Mouse (Mus musculus) neural tube, embryonic 12.5 days (tissue): Measurements from ENCODE around the gene Setd2. TPM values are rescaled to one million over a fixed set of nuclear protein-coding genes. Genes with fewer than 3 reads are reported as not detected.

ENCODE experiments used
- ATAC-seq: fragments of 200-750 bp; cut with Nextera tagmentation; 2 replicates; pipeline ENCODE4 v1.8.0; 2017; ENCODE audit warnings: low read depth, mild to moderate bottlenecking, moderate TSS enrichment, moderate library complexity; ENCODE audit not compliant: low FRiP score
- H3K27ac ChIP-seq: fragments of 300-500 bp; sonication (generic); 2 replicates; pipeline ENCODE4 v1.5.1; 2016
- H3K27me3 ChIP-seq: fragments of 300-500 bp; sonication (generic); replicated peaks from 2 replicates; pipeline ENCODE4 v1.6.1; 2016; ENCODE audit warnings: mild to moderate bottlenecking
- H3K36me3 ChIP-seq: fragments of 300-500 bp; sonication (generic); 2 replicates; pipeline ENCODE4 v1.6.1; 2016; ENCODE audit warnings: mild to moderate bottlenecking
- H3K4me1 ChIP-seq: fragments of 300-500 bp; sonication (generic); 2 replicates; pipeline ENCODE4 v1.6.1; 2016
- H3K4me2 ChIP-seq: fragments of 300-500 bp; sonication (generic); replicated peaks from 2 replicates; pipeline ENCODE4 v1.6.1; 2016; ENCODE audit warnings: mild to moderate bottlenecking
- H3K4me3 ChIP-seq: fragments of 300-500 bp; sonication (generic); 2 replicates; pipeline ENCODE4 v1.5.1; 2016
- H3K9ac ChIP-seq: fragments of 300-500 bp; sonication (generic); 2 replicates; pipeline ENCODE4 v1.6.1; 2016; ENCODE audit warnings: mild to moderate bottlenecking
- H3K9me3 ChIP-seq: fragments of 300-500 bp; sonication (generic); 2 replicates; pipeline ENCODE4 v1.6.1; 2016; ENCODE audit warnings: mild to moderate bottlenecking
- WGBS: fragments of 180-500 bp; shearing (Covaris S2); methylation state at CpG from one replicate; pipeline ENCODE4 v1.1.7; 2016; 5-methylcytosine and 5-hydroxymethylcytosine counted together
- polyA plus RNA-seq: library from polyadenylated mRNA; unstranded; fragments of >200 nt; fragmentation: Nextera tagmentation; extraction: Ambion mirVana; gene quantifications from 2 replicates; pipeline ENCODE4 v1.2.1, GENCODE M21; 2016

Gene Setd2
- polyA plus RNA-seq, 1 experiment from 2014 or later = 37.4 TPM

GRCm38 (mm10) chr9:110625350-110625908, 93.0 kb downstream of the Setd2 start:
- H3K9ac ChIP-seq = peak overlapping the region; percentile 72
- peaks cover 15% of the 10 kb centered on the region for H3K36me3 ChIP-seq
- peak overlapping the region; percentile 62; the same call in 1 of the 2 replicates for H3K27ac ChIP-seq
- no peaks in the 10 kb centered on the region for H3K9me3 ChIP-seq
- WGBS = 71% methylated on average over 11 of the region's 11 CpGs
- H3K4me2 ChIP-seq = peak overlapping the region; percentile 97
- peaks cover 26% of the 10 kb centered on the region for H3K4me1 ChIP-seq
- no peaks in the 10 kb centered on the region for H3K27me3 ChIP-seq
- peak; percentile 4; the same call in 1 of the 2 replicates for ATAC-seq
- peak overlapping the region; percentile 52 for H3K4me3 ChIP-seq

GRCm38 (mm10) chr9:110630171-110630570, 97.8 kb downstream of the Setd2 start:
- peaks cover 10% of the 10 kb centered on the region; the same call in 1 of the 2 replicates for H3K4me1 ChIP-seq
- no peak overlapping the region for H3K27ac ChIP-seq
- H3K9ac ChIP-seq = no peak overlapping the region
- ATAC-seq = no peak
- no peaks in the 10 kb centered on the region; the same call in 1 of the 2 replicates for H3K36me3 ChIP-seq
- no peaks in the 10 kb centered on the region for H3K9me3 ChIP-seq
- no peak overlapping the region for H3K4me3 ChIP-seq
- WGBS = 93% methylated on average over 15 of the region's 15 CpGs
- H3K4me2 ChIP-seq = no peak overlapping the region
- H3K27me3 ChIP-seq = peaks cover 22% of the 10 kb centered on the region

GRCm38 (mm10) chr9:110631191-110631590, 98.8 kb downstream of the Setd2 start:
- H3K9ac ChIP-seq = 0 out of 2 replicates have a peak overlapping the region, but pooled peaks have one; percentile 22
- no peaks in the 10 kb centered on the region for H3K9me3 ChIP-seq
- H3K4me2 ChIP-seq = peak overlapping the region; percentile 59
- H3K36me3 ChIP-seq = no peaks in the 10 kb centered on the region; the same call in 1 of the 2 replicates
- peak; percentile 64; the same call in 1 of the 2 replicates for ATAC-seq
- H3K4me3 ChIP-seq = peak overlapping the region; percentile 18
- 11% methylated on average over 10 of the region's 10 CpGs for WGBS
- 0 out of 2 replicates have a peak, but pooled peaks cover 6% of the 10 kb centered on the region for H3K4me1 ChIP-seq
- no peak overlapping the region for H3K27ac ChIP-seq
- H3K27me3 ChIP-seq = peaks cover 28% of the 10 kb centered on the region

- H3K4me3 ChIP-seq = peak overlapping the region; percentile 18
- H3K4me2 ChIP-seq = peak overlapping the region; percentile 59
- peaks cover 28% of the 10 kb centered on the region for H3K27me3 ChIP-seq
- 0 out of 2 replicates have a peak overlapping the region, but pooled peaks have one; percentile 22 for H3K9ac ChIP-seq
- ATAC-seq = 0 out of 2 replicates have a peak, but pooled peaks have one; percentile 45
- WGBS = 10% methylated on average over 30 of the region's 30 CpGs
- H3K27ac ChIP-seq = no peak overlapping the region
- no peaks in the 10 kb centered on the region; the same call in 1 of the 2 replicates for H3K36me3 ChIP-seq
- H3K4me1 ChIP-seq = 0 out of 2 replicates have a peak, but pooled peaks cover 6% of the 10 kb centered on the region
- no peaks in the 10 kb centered on the region for H3K9me3 ChIP-seq
Observed at GRCm38 (mm10) chr9:110631651-110632275, 99.4 kb downstream of the Setd2 start.

- WGBS = 82% methylated on average over 15 of the region's 15 CpGs
- H3K36me3 ChIP-seq = no peaks in the 10 kb centered on the region; the same call in 1 of the 2 replicates
Observed at GRCm38 (mm10) chr9:110632671-110633070, 100.3 kb downstream of the Setd2 start.

DNA sequence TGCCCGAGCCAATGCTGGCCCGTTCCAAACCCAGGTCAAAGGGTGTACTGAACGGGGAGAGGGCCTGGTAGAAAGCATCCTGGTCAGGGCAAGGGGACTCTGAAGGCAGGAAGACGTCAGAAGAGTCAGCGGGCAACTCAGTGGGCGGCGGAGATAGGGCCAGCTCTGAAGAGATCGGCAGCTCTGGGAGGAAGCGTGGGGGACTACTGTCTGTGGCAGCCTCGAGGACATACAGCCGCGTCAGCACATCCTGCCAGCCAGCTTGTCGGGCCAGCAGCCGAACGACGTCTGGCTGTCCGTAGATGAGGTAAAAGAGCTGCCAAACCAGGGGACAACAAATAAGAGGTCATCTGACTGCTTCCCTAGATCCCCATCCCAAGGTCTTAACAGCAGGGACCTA, 101.5 kb downstream of the Setd2 start:
- peaks cover 28% of the 10 kb centered on the region for H3K27me3 ChIP-seq
- no peaks in the 10 kb centered on the region for H3K9me3 ChIP-seq
- no peak overlapping the region for H3K4me3 ChIP-seq
- 88% methylated on average over 17 of the region's 17 CpGs for WGBS
- no peak overlapping the region for H3K9ac ChIP-seq
- no peak for ATAC-seq
- no peak overlapping the region for H3K4me2 ChIP-seq
- H3K4me1 ChIP-seq = 0 out of 2 replicates have a peak, but pooled peaks cover 6% of the 10 kb centered on the region
- no peak overlapping the region for H3K27ac ChIP-seq
- H3K36me3 ChIP-seq = no peaks in the 10 kb centered on the region

More at GRCm38 (mm10) chr9:110632671-110633070, 100.3 kb downstream of the Setd2 start:
- H3K4me1 ChIP-seq = 0 out of 2 replicates have a peak, but pooled peaks cover 6% of the 10 kb centered on the region
- H3K4me3 ChIP-seq = no peak overlapping the region
- no peaks in the 10 kb centered on the region for H3K9me3 ChIP-seq
- H3K9ac ChIP-seq = 0 out of 2 replicates have a peak overlapping the region, but pooled peaks have one; percentile 17
- peaks cover 28% of the 10 kb centered on the region for H3K27me3 ChIP-seq
- ATAC-seq = no peak
- H3K4me2 ChIP-seq = no peak overlapping the region
- no peak overlapping the region for H3K27ac ChIP-seq

DNA sequence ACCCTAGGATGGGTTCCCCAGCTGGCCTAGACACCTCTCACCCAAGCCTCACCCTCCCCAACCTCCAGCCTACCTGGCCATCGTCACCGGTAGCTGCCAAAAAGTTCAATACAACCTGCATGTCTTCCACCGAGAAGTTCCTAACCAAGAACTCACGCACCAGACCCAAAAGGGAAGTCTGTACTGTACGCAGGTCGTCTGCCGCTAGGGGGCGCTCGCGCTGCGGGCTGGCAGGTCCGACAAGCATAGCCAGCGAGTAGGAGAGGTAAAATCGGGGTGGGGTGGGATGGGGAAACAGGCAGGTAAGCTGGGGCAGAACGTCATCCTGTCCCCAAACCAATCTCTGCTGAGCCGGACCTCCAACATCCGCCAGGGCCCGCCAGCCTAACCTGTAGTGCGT, 102.8 kb downstream of the Setd2 start:
- Histone ChIP-seq H3K27ac (no peak overlapping the region), H3K9me3 (no peaks in the 10 kb centered on the region), H3K27me3 (peaks cover 28% of the 10 kb centered on the region), H3K4me1 (0 out of 2 replicates have a peak, but pooled peaks cover 6% of the 10 kb centered on the region), H3K4me2 (0 out of 2 replicates have a peak overlapping the region, but pooled peaks have one; percentile 12), H3K4me3 (no peak overlapping the region), H3K36me3 (no peaks in the 10 kb centered on the region), H3K9ac (no peak overlapping the region)
- ATAC-seq = no peak
- 7% methylated on average over 19 of the region's 19 CpGs for WGBS

DNA sequence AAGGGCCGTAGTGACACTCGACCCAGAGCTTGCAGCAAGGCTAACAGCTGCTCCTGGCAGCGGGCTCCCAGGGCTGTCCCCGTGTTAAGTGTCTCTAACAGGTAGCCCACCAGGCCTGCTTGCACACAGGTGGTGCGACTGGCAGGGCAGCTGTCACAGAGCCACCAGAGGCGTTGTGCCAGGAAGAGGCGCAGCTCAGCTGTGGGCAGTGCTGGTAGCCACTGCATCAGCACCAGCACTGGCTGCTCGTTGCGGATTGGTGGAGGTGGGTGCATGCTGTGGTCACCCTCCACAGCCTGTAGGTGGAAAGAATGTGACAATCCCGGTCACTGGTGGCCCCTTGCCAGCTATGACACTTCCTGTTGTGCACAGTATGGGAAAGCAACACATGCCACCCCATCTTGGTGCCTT, 106.2 kb downstream of the Setd2 start:
- Histone ChIP-seq H3K27ac (no peak overlapping the region), H3K9me3 (no peaks in the 10 kb centered on the region), H3K36me3 (no peaks in the 10 kb centered on the region), H3K9ac (no peak overlapping the region), H3K4me2 (no peak overlapping the region), H3K4me3 (no peak overlapping the region), H3K4me1 (no peaks in the 10 kb centered on the region), H3K27me3 (peaks cover 10% of the 10 kb centered on the region)
- 85% methylated on average over 10 of the region's 10 CpGs for WGBS
- no peak for ATAC-seq

GRCm38 (mm10) chr9:110641006-110641405, 108.6 kb downstream of the Setd2 start:
- H3K4me2 ChIP-seq = no peak overlapping the region
- H3K27ac ChIP-seq = no peak overlapping the region
- no peaks in the 10 kb centered on the region for H3K36me3 ChIP-seq
- H3K9me3 ChIP-seq = no peaks in the 10 kb centered on the region
- H3K9ac ChIP-seq = no peak overlapping the region
- H3K4me1 ChIP-seq = no peaks in the 10 kb centered on the region
- H3K4me3 ChIP-seq = no peak overlapping the region
- 93% methylated on average over 5 of the region's 5 CpGs for WGBS
- no peak for ATAC-seq
- peaks cover 2% of the 10 kb centered on the region; the same call in 1 of the 2 replicates for H3K27me3 ChIP-seq

GRCm38 (mm10) chr9:110642812-110643524, 110.6 kb downstream of the Setd2 start:
- H3K4me1 ChIP-seq = no peaks in the 10 kb centered on the region
- H3K4me2 ChIP-seq = no peak overlapping the region
- H3K27me3 ChIP-seq = no peaks in the 10 kb centered on the region
- H3K9ac ChIP-seq = no peak overlapping the region
- no peaks in the 10 kb centered on the region for H3K9me3 ChIP-seq
- 52% methylated on average over 5 of the region's 5 CpGs for WGBS
- no peak overlapping the region for H3K27ac ChIP-seq
- ATAC-seq = no peak
- H3K4me3 ChIP-seq = no peak overlapping the region
- no peaks in the 10 kb centered on the region for H3K36me3 ChIP-seq

DNA sequence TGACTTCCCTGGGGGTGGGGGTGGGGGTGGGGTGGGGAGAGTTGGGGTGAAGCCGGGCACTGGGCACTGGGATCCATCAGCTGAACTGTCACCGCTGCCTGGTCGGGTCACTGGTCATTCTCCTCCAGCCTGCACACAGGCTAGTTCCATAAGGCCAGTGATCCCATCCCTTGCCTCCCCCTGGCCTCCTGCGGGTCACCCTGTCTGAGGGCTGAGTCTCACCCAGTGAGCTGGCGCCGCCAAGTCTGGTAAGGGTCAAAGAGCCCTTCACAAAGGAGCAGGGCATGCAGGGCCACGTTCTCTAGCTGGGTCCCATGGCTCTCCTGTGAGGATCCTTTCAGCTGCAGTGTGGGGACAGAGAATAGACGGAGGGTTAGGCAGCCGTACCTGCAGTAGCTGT, 111.4 kb downstream of the Setd2 start:
- Histone ChIP-seq H3K27ac (no peak overlapping the region), H3K9me3 (no peaks in the 10 kb centered on the region), H3K4me1 (no peaks in the 10 kb centered on the region), H3K4me3 (no peak overlapping the region), H3K36me3 (no peaks in the 10 kb centered on the region), H3K9ac (no peak overlapping the region), H3K4me2 (no peak overlapping the region), H3K27me3 (no peaks in the 10 kb centered on the region)
- 75% methylated on average over 9 of the region's 9 CpGs for WGBS
- ATAC-seq = no peak

- no peak overlapping the region for H3K4me3 ChIP-seq
- no peaks in the 10 kb centered on the region for H3K27me3 ChIP-seq
- H3K4me2 ChIP-seq = no peak overlapping the region
- H3K27ac ChIP-seq = no peak overlapping the region
- H3K9ac ChIP-seq = no peak overlapping the region
- no peaks in the 10 kb centered on the region for H3K9me3 ChIP-seq
- H3K4me1 ChIP-seq = peaks cover 1% of the 10 kb centered on the region; the same call in 1 of the 2 replicates
- H3K36me3 ChIP-seq = no peaks in the 10 kb centered on the region
- ATAC-seq = no peak
- WGBS = 83% methylated on average over 10 of the region's 10 CpGs
Observed at GRCm38 (mm10) chr9:110644295-110644694, 111.9 kb downstream of the Setd2 start.
